Mouse (Mus musculus) G1E (cell line): ENCODE results near the gene Rps8. TPM values are rescaled to one million over a fixed set of nuclear protein-coding genes. Genes with fewer than 3 reads are reported as not detected.

ENCODE experiments used
- ATAC-seq: 2 replicates; pipeline ENCODE4 v1.8.0; 2016; ENCODE audit warnings: mild to moderate bottlenecking; ENCODE audit not compliant: insufficient number of reproducible peaks, poor library complexity, low FRiP score, severe bottlenecking; ENCODE audit errors: extremely low read depth
- DNase-seq: peaks from one replicate; pipeline ENCODE4 v3.0.0; 2012; ENCODE audit warnings: low spot score
- H3K27me3 ChIP-seq: 2 replicates; pipeline ENCODE4 v1.6.1; 2012; ENCODE audit warnings: mild to moderate bottlenecking, low read length, inconsistent platforms; ENCODE audit not compliant: insufficient read depth
- H3K36me3 ChIP-seq: replicated peaks from 2 replicates; pipeline ENCODE3; 2012; ENCODE audit warnings: mild to moderate bottlenecking, inconsistent platforms
- H3K4me1 ChIP-seq: 2 replicates; pipeline ENCODE4 v1.6.1; 2012; ENCODE audit warnings: low read depth, low read length, inconsistent platforms, mixed read lengths; ENCODE audit not compliant: insufficient read depth
- H3K4me3 ChIP-seq: 2 replicates; pipeline ENCODE4 v1.5.1; 2012; ENCODE audit warnings: low read depth, mild to moderate bottlenecking, inconsistent platforms, low read length, moderate library complexity, mixed read lengths
- H3K9me3 ChIP-seq: replicated peaks from 2 replicates; pipeline ENCODE4 v1.6.1; 2012; ENCODE audit warnings: inconsistent platforms
- CTCF ChIP-seq: IDR thresholded peaks from 2 replicates; pipeline ENCODE4 v1.5.1; 2012; ENCODE audit warnings: low read depth, low read length, inconsistent platforms, mixed read lengths
- GATA1 ChIP-seq: IDR thresholded peaks from 2 replicates; pipeline ENCODE4 v1.6.1; 2012; ENCODE audit warnings: borderline replicate concordance, low read length, inconsistent platforms, mixed read lengths
- GATA2 ChIP-seq: IDR thresholded peaks from 2 replicates; pipeline ENCODE4 v1.6.1; 2012; ENCODE audit warnings: low read depth, low read length, inconsistent platforms, borderline replicate concordance
- POLR2AphosphoS5 ChIP-seq: IDR thresholded peaks from 2 replicates; pipeline ENCODE4 v1.6.1; 2012; ENCODE audit warnings: low read depth, low read length, inconsistent platforms; ENCODE audit not compliant: insufficient replicate concordance
- TAL1 ChIP-seq: conservative IDR thresholded peaks from 2 replicates; pipeline ENCODE4 v1.6.1; 2012; ENCODE audit warnings: low read depth, low read length, inconsistent platforms, mixed read lengths
- polyA plus RNA-seq: library from polyadenylated mRNA; stranded (reverse); fragments of >175 nt; gene quantifications from 2 replicates; pipeline ENCODE4 v1.2.3, GENCODE M21; 2012
- total RNA-seq, 2 experiments: library from RNA; stranded (forward) in 1 of 2; stranded (reverse) in 1 of 2; fragments of 200-1000 nt in 1 of 2; fragments of >200 nt in 1 of 2; fragmentation: Nextera tagmentation in 1 of 2; gene quantifications; 2 replicates each; pipeline ENCODE4 v1.2.3; 2014 to 2017

The Rps8 gene
- total and polyA plus RNA-seq, 3 experiments, result 1,736 to 5,494 (median 2,089) TPM

- TF ChIP-seq POLR2AphosphoS5 (no peak), CTCF (no peak), GATA1 (no peak), GATA2 (no peak), TAL1 (no peak)
- peaks cover 4% of the 10 kb centered on the region; the same call in 1 of the 2 replicates for H3K4me1 ChIP-seq
- no peaks in the 10 kb centered on the region for H3K27me3 ChIP-seq
- DNase-seq (no peak), ATAC-seq (no peak)
- H3K9me3 ChIP-seq, result no peaks in the 10 kb centered on the region
- H3K4me3 ChIP-seq, result no peak overlapping the region
- H3K36me3 ChIP-seq, result peaks cover 71% of the 10 kb centered on the region
Measured at GRCm38 (mm10) chr4:117159666-117160065, 3.6 kb upstream of the Rps8 start.

GRCm38 (mm10) chr4:117156372-117156771 lies 329 bp upstream of the Rps8 start:
- Histone ChIP-seq H3K4me1 (peaks cover 29% of the 10 kb centered on the region), H3K9me3 (no peaks in the 10 kb centered on the region), H3K4me3 (peak overlapping the region; percentile 98; the same call in 1 of the 2 replicates), H3K27me3 (no peaks in the 10 kb centered on the region), H3K36me3 (peaks cover 72% of the 10 kb centered on the region)
- ATAC-seq (no peak), DNase-seq (no peak)
- no peak for TF ChIP-seq GATA2
- no peak for TF ChIP-seq GATA1
- no peak for TF ChIP-seq TAL1
- TF ChIP-seq POLR2AphosphoS5, result no peak
- TF ChIP-seq CTCF, result no peak

DNA sequence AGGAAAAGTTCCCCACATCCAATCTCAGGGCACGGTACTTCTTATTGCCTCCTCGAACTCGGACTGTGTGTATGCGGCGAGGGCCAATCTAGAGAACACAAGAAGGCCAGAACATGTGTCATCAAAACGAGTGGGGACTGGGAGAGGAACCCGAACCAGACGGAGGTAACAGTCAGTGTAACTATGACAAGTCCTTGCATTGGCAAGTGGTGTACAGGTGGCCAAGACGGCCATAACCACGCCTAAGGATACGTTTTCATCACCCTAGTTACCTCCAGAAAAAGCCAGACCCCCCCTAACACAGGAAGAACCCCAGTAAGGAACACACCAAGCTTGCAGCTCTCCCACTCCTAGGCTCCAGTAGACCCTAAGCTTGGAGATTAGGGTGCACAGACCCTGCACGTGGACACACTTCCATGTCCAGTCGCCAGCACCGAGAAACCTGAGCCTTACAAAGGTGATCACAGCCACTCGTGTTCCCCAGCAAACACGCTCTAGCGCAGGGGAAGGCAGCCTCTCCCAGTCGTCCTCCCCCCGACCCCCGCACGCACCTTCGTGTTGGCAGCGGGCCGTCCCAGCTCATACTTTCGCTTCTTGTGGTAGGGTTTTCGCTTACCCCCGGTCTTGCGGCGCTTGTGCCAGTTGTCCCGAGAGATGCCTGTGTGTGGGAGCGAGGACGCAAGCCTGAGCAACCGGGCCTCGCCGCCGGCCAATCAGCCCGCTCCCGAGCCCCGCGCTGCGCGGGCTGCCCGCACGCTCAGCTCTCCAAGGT lies 837 bp downstream of the Rps8 start:
- no peak; the same call in 1 of the 2 replicates for TF ChIP-seq POLR2AphosphoS5
- no peak for TF ChIP-seq CTCF
- TF ChIP-seq GATA2, result no peak
- TF ChIP-seq GATA1, result no peak
- no peak for TF ChIP-seq TAL1
- Histone ChIP-seq H3K36me3 (peaks cover 73% of the 10 kb centered on the region), H3K4me3 (peak overlapping the region; percentile 98), H3K27me3 (no peaks in the 10 kb centered on the region), H3K9me3 (no peaks in the 10 kb centered on the region), H3K4me1 (peaks cover 39% of the 10 kb centered on the region)
- DNase-seq (no peak), ATAC-seq (no peak; the same call in 1 of the 2 replicates)

DNA sequence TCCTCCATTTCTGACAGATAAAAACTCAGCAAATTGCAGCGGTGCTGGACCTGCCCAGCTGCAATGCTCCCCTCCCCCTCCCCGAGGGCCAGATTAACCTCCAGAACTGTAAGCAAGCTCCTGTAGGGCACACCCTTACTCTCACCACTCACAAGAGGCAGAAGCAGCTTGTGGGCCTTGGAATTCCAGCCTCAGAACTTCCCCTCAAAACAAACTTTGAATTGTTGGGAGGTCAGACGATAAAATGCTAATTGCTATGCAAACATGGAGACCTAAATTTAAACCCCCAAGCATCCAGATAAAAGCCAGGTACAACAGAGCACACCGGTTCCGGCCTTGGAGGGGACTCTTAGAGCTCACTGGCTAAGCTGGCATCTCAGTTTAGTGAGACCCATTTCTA lies 3.3 kb downstream of the Rps8 start:
- H3K27me3 ChIP-seq, result no peaks in the 10 kb centered on the region
- no peak for DNase-seq
- no peaks in the 10 kb centered on the region for H3K9me3 ChIP-seq
- no peak for TF ChIP-seq GATA1
- 0 out of 2 replicates have a peak, but pooled peaks have one; percentile 13 for TF ChIP-seq POLR2AphosphoS5
- TF ChIP-seq GATA2, result no peak
- no peak for TF ChIP-seq CTCF
- TF ChIP-seq TAL1, result no peak
- peaks cover 43% of the 10 kb centered on the region for H3K4me1 ChIP-seq
- ATAC-seq, result no peak
- H3K4me3 ChIP-seq, result peak overlapping the region; percentile 98
- peaks cover 78% of the 10 kb centered on the region for H3K36me3 ChIP-seq

- no peaks in the 10 kb centered on the region for H3K27me3 ChIP-seq
- TF ChIP-seq POLR2AphosphoS5 (peak; percentile 89; the same call in 1 of the 2 replicates), TAL1 (no peak)
- no peaks in the 10 kb centered on the region for H3K9me3 ChIP-seq
- peak overlapping the region; percentile 6; the same call in 1 of the 2 replicates for H3K4me3 ChIP-seq
- H3K36me3 ChIP-seq, result peaks cover 80% of the 10 kb centered on the region
- DNase-seq, result no peak
- ATAC-seq, result no peak
- peaks cover 39% of the 10 kb centered on the region for H3K4me1 ChIP-seq
Measured at GRCm38 (mm10) chr4:117151416-117151815, 4.6 kb downstream of the Rps8 start.

GRCm38 (mm10) chr4:117150212-117150733 lies 5.8 kb downstream of the Rps8 start:
- no peak for TF ChIP-seq CTCF
- no peaks in the 10 kb centered on the region for H3K9me3 ChIP-seq
- H3K4me3 ChIP-seq, result no peak overlapping the region
- DNase-seq (no peak), ATAC-seq (no peak)
- H3K36me3 ChIP-seq, result peaks cover 74% of the 10 kb centered on the region
- peaks cover under 1% of the 10 kb centered on the region; the same call in 1 of the 2 replicates for H3K27me3 ChIP-seq
- peaks cover 40% of the 10 kb centered on the region for H3K4me1 ChIP-seq
